Mouse (Mus musculus): ENCODE data around the gene Ttc30a2.
A peak's percentile ranks its signal among the peaks of the same experiment; 100 is the strongest.
"Not testable (repeated sequence)": the region's sequence is repeated elsewhere in the genome, so short reads cannot be mapped to it uniquely, and the experiment has no call there.

Ttc30a2 gene

DNA sequence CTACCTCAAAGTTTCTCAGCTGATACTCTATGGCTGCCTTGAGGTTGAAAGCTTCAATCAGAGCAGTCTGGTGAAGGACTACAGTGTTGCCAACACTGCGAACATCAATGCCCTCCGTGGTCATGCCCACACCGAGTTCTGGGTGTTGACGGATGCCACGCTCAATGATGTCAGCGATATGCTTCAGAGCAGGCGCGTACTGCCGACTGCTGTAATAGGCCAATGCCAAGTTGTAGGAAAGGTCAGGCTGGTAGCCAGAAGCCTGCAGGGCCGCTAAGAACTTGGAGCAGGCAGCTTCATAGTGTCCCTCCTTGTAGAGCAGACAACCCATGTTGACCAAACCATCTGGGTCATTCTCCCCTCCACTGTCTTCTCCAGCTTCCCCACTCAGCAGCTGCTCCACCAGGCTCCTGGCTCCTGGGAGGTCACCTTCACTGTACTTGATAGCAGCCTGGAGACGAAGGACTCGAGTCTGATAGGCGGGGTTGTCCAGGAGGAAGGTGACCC lies 3.0 kb upstream of the Ttc30a2 start:
- not testable (repeated sequence) for DNase-seq

- DNase-seq = not testable (repeated sequence)
Measured at GRCm38 (mm10) chr2:75976070-75976469, 1.9 kb downstream of the Ttc30a2 start.

DNA sequence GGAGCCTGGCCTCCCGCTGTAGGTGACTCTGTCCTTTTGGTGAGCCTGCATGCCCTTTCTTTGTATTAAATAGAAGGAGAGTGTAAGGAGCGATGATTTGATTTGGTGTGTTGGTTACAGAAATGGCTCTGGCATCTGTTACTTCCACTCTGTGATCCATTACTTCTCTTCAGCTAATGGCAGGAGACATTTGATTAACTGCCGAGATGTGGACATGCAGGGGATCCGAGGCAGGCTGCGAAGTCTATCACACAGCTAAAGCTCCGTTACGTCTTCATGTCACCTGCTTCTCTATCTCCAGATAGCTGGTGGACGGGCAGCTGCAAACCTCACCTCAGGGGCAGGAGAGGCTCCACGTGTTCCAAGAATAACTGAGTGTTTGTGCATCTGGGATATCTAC lies 3.8 kb downstream of the Ttc30a2 start:
- no peak for DNase-seq

GRCm38 (mm10) chr2:75964972-75965371 lies 13.0 kb downstream of the Ttc30a2 start:
- peak; percentile 24 to 70 for DNase-seq

DNA sequence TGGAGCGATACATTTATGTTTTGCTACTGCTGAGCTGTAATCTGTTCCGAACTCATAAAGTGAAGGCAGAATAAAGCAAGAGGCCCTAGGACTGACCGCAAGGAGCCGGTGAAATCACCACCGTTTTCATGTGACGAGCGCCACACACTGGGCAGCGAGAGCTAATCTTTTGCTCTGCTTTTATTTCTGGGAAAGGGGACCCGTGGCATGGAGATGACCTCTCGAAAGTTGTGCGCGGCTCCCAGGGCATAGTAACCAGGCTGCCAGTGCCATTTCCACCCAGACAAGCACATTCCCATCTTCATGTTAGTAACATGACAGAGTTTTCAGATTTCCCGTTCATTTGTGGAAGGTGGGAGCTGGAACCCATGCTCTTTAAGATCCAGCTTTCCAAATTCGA lies 13.5 kb downstream of the Ttc30a2 start:
- peak; percentile 62 to 73 for DNase-seq

- DNase-seq = no peak
Measured at GRCm38 (mm10) chr2:75964051-75964450, 13.9 kb downstream of the Ttc30a2 start.

- no peak for DNase-seq
Measured at GRCm38 (mm10) chr2:75963211-75963840, 14.6 kb downstream of the Ttc30a2 start.

GRCm38 (mm10) chr2:75960366-75961330 lies 17.3 kb downstream of the Ttc30a2 start:
- DNase-seq = peak in 1 of 2 experiments; percentile 48

DNA sequence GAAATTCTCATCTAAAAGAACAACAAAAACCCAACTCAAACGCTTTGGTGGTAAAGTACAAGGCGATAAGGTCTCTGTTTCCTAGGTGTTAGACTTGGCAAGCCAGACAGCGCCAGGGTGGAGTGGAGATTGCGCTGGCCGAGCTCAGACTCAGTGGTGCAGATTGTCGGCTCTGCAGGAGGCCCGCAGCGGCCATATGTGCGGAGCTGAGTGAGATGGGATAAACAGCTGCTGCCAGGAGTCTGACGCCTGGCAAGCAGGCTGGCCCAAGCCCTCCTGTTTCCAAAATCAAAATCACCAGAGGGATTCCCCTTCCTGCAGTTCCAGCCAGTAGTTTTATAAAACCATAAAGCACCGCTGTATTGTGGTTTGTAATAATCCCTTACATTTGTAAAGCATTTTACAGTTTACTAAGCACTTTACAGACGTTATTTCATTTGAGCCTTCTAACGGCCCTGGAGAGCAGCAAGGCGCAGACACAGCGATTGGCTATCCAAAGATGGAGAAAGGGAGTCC lies 18.1 kb downstream of the Ttc30a2 start:
- DNase-seq = no peak

DNA sequence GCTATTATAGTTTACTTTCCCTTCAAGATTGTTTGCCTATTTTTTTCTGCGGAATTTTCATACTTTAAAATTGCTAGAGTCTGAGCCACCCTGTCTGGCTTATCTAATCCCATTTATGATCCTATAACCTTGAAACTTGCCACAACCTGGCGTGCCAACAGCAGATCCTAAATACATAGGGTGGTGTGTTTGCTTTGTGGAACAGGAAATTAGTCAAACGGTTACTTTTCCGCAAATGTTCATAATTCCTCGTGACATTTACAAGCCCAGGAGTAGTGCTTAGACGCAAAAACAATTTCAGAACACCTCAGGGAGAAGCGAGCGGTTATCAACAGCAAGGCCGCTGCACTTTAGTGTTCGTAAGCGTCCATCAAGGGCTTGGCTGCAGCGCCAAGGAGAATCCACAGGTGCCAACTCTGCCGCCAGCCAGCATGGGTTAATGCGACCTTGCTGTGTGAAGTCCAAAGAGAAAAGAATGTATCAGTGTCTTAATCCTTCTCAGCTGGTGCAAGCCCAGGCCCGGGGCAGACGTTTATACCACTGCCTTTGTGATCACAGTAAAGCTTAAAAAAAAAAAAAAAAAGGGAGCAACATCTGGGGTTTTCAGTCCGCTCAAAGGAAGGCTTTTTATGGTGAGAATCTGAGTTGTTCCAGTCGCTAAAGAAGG lies 18.7 kb downstream of the Ttc30a2 start:
- no peak for DNase-seq

GRCm38 (mm10) chr2:75955709-75956108 lies 22.3 kb downstream of the Ttc30a2 start:
- no peak for DNase-seq

- DNase-seq = no peak
Measured at GRCm38 (mm10) chr2:75953320-75953719, 24.6 kb downstream of the Ttc30a2 start.

GRCm38 (mm10) chr2:75950685-75951084 lies 27.3 kb downstream of the Ttc30a2 start:
- DNase-seq = no peak

GRCm38 (mm10) chr2:75938117-75939063 lies 39.6 kb downstream of the Ttc30a2 start, which contains the start of gene Ttc30b:
Ttc30b (minus strand) TSS chr2:75938585.
- peak; percentile 70 to 81 for DNase-seq

- peak in 1 of 2 experiments; percentile 15 for DNase-seq
Measured at GRCm38 (mm10) chr2:75937520-75938116, 40.4 kb downstream of the Ttc30a2 start.

- DNase-seq = not testable (repeated sequence)
Measured at GRCm38 (mm10) chr2:75936685-75937084, 41.3 kb downstream of the Ttc30a2 start.

GRCm38 (mm10) chr2:75933541-75933940 lies 44.4 kb downstream of the Ttc30a2 start:
- DNase-seq = no peak

DNA sequence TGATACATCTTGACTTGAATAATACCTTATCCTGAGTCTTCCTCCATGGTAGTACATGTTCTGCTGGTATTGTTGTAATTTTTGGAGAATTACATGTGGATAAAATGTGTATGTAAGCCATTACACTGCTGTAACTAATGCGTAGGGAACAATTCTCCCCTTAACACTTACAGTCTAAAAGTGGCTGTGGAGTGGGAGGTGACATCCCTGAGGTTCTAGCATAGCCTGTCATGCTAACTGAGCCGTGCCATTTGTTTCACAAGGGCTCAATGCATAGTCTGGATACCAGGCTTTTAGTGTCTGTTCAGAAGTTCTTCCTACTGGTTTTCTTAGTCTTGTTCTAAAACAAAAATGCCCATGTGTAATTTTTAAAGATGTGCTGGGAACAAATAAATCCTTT lies 47.0 kb downstream of the Ttc30a2 start:
- DNase-seq = no peak

GRCm38 (mm10) chr2:75929786-75930444 lies 48.1 kb downstream of the Ttc30a2 start:
- DNase-seq = peak in 1 of 2 experiments; percentile 30

DNA sequence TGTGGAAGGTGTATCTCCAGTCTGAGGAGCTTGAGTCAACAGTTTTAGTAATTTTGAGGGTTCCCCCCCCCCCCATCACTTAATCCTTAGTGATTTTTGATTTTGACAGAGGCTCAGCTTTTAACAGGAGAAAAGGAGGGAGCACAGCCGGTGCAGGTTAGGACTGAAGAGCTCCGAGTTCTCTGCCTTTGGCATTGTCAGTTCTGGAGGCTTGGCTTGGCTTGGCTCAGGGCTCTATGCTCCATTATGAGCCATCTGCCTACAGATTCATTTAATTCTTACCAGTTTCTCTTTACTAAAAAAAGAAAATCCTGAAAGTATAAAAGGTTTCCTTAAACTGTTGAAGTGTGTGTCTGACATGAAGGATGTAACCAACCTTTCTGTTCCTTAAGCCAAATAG lies 48.8 kb downstream of the Ttc30a2 start:
- DNase-seq = no peak

GRCm38 (mm10) chr2:75928011-75928410 lies 50.0 kb downstream of the Ttc30a2 start:
- no peak for DNase-seq
